ENCODE assay signal across 21 mouse cellular contexts in the genomic region with DNA sequence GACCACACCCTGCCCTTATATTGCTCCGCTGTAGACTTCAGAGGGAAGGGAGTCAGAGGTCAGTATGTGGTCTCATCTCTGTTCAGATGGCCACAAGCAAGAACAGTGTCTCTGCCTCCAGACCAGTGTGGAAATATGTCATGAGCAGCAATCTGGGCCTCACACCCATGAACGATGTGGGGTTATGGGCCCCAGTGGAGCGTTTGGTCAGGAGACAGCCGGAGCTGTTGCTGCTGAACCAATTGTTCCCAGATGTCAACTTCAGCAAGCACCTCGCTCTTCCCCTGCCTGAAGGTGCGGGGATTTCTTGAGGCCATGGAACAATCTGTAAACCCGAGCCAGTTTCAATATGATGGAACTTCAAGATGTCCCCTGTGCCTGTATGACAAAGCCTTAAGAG.
"Had no signal": no experiment of that assay in that cellular context is flagged by ENCODE, and none has a peak within 500 bp of the region (broad histone marks: within the 10 kb centered on the region; RNA-seq: fewer than 3 reads in every experiment).

No protein-coding gene starts in this region.

- H3K9ac ChIP-seq: liver, embryonic 12.5 days; liver, embryonic 15.5 days; lung, embryonic 15.5 days; midbrain, embryonic 13.5 days; neural tube, embryonic 13.5 days had no signal

- DNase-seq: kidney, adult 9 months; kidney, postnatal 14 days; kidney, postnatal 4 days; left cerebral cortex, postnatal 4 days; liver; lung, adult 18-20 months; lung, postnatal 10 days; lung, postnatal 36 days; retina, postnatal 1 day; right cerebral cortex, postnatal 25 days; thymus, adult 18-20 months; thymus, postnatal 36 days had no signal

- ATAC-seq: liver, embryonic 12.5 days; midbrain, embryonic 13.5 days; midbrain, embryonic 16.5 days had no signal

- H3K27ac ChIP-seq: liver, embryonic 12.5 days; liver, embryonic 15.5 days; lung, embryonic 15.5 days; midbrain, embryonic 10.5 days; midbrain, embryonic 13.5 days; neural tube, embryonic 13.5 days had no signal

- H3K4me3 ChIP-seq: liver, embryonic 12.5 days; liver, embryonic 15.5 days; lung, embryonic 15.5 days; megakaryocyte, embryonic 14.5 days; midbrain, embryonic 10.5 days; midbrain, embryonic 13.5 days; myocyte; neural tube, embryonic 13.5 days had no signal

- H3K9me3 ChIP-seq: liver, embryonic 12.5 days; liver, embryonic 15.5 days; lung, embryonic 15.5 days; megakaryocyte, embryonic 14.5 days; midbrain, embryonic 10.5 days; midbrain, embryonic 13.5 days; neural tube, embryonic 13.5 days had no signal

- H3K27me3 ChIP-seq: liver, embryonic 12.5 days; liver, embryonic 15.5 days; lung, embryonic 15.5 days; midbrain, embryonic 13.5 days; neural tube, embryonic 13.5 days had no signal

- H3K36me3 ChIP-seq: liver, embryonic 12.5 days; liver, embryonic 15.5 days; lung, embryonic 15.5 days; midbrain, embryonic 10.5 days; midbrain, embryonic 13.5 days; neural tube, embryonic 13.5 days had no signal

- H3K4me1 ChIP-seq: lung, embryonic 15.5 days; megakaryocyte, embryonic 14.5 days; midbrain, embryonic 13.5 days; neural tube, embryonic 13.5 days had no signal

- H3K4me2 ChIP-seq: liver, embryonic 12.5 days; liver, embryonic 15.5 days; lung, embryonic 15.5 days; midbrain, embryonic 13.5 days; neural tube, embryonic 13.5 days had no signal
